In genomic region chr13:52929209-52930171, GRCm38 (mm10) we compare ENCODE assay signal across 8 mouse cellular contexts. TPM values are rescaled to one million over a fixed set of nuclear protein-coding genes. Genes with fewer than 3 reads are reported as not detected.
DNase-seq lines count a peak whose midpoint lies in the region; ATAC-seq and TF ChIP-seq lines count a peak whose summit lies in the region.

Gene Auh (minus strand): TSS chr13:52929681.

- WGBS in embryonic facial prominence, embryonic 11.5 days = under 1% methylated on average over 63 of the region's 63 CpGs
- under 1% methylated on average over 58 of the region's 63 CpGs for WGBS in limb, embryonic 14.5 days
- 1% methylated on average over 62 of the region's 63 CpGs for WGBS in midbrain, postnatal 0 days

- peak; percentile 49 for TF ChIP-seq CTCF in midbrain, postnatal 0 days (IDR thresholded peaks at IDR 0.05)

- H3K36me3 ChIP-seq in embryonic facial prominence, embryonic 11.5 days (replicated peaks; ENCODE audit: control insufficient read depth, insufficient read depth, low read depth, low read length) = no peaks in the 10 kb centered on the region
- no peaks in the 10 kb centered on the region for H3K36me3 ChIP-seq in limb, embryonic 14.5 days (ENCODE audit: control insufficient read depth, insufficient read depth, low read length)
- no peaks in the 10 kb centered on the region for H3K36me3 ChIP-seq in midbrain, postnatal 0 days (ENCODE audit: insufficient read depth, low read length)

- H3K27ac ChIP-seq in embryonic facial prominence, embryonic 11.5 days (replicated peaks; ENCODE audit: low read depth, low read length) = 0 out of 2 replicates have a peak within 1 kb of the TSS, but pooled peaks have one; percentile 29
- H3K27ac ChIP-seq in limb, embryonic 14.5 days (replicated peaks; ENCODE audit: low read depth, low read length) = peak within 1 kb of the TSS; percentile 67
- H3K27ac ChIP-seq in midbrain, postnatal 0 days (ENCODE audit: low read depth, low read length) = peak within 1 kb of the TSS; percentile 66

- peak; percentile 92 for ATAC-seq in embryonic facial prominence, embryonic 11.5 days (replicated peaks; ENCODE audit: insufficient number of reproducible peaks, low FRiP score, low TSS enrichment, low read depth)
- peak; percentile 98 for ATAC-seq in limb, embryonic 14.5 days (ENCODE audit: low FRiP score, low read depth)
- peak; percentile 95 for ATAC-seq in midbrain, postnatal 0 days (ENCODE audit: low FRiP score)

- peak within 1 kb of the TSS; percentile 71 for H3K4me3 ChIP-seq in embryonic facial prominence, embryonic 11.5 days (ENCODE audit: low read depth, low read length)
- H3K4me3 ChIP-seq in limb, embryonic 14.5 days (replicated peaks; ENCODE audit: low read length) = peak within 1 kb of the TSS; percentile 85
- peak within 1 kb of the TSS; percentile 81 for H3K4me3 ChIP-seq in midbrain, postnatal 0 days (ENCODE audit: low read depth, low read length)

- H3K9me3 ChIP-seq in embryonic facial prominence, embryonic 11.5 days (replicated peaks; ENCODE audit: control insufficient read depth, low read length) = no peaks in the 10 kb centered on the region
- H3K9me3 ChIP-seq in limb, embryonic 14.5 days (ENCODE audit: control insufficient read depth, low read length) = no peaks in the 10 kb centered on the region
- H3K9me3 ChIP-seq in midbrain, postnatal 0 days (ENCODE audit: low read length) = no peaks in the 10 kb centered on the region

- H3K9ac ChIP-seq in embryonic facial prominence, embryonic 11.5 days (replicated peaks; ENCODE audit: low read length) = peak within 1 kb of the TSS; percentile 72
- H3K9ac ChIP-seq in limb, embryonic 14.5 days (ENCODE audit: low read depth, low read length, severe bottlenecking) = peak within 1 kb of the TSS; percentile 72
- peak within 1 kb of the TSS; percentile 69 for H3K9ac ChIP-seq in midbrain, postnatal 0 days (replicated peaks; ENCODE audit: low read length, poor library complexity, severe bottlenecking)

- H3K4me1 ChIP-seq in embryonic facial prominence, embryonic 11.5 days (ENCODE audit: control insufficient read depth, insufficient read depth, low read length) = no peaks in the 10 kb centered on the region; the same call in 1 of the 2 replicates
- H3K4me1 ChIP-seq in limb, embryonic 14.5 days (ENCODE audit: control insufficient read depth, insufficient read depth, low read length) = peaks cover 9% of the 10 kb centered on the region
- peaks cover 11% of the 10 kb centered on the region; the same call in 1 of the 2 replicates for H3K4me1 ChIP-seq in midbrain, postnatal 0 days (ENCODE audit: insufficient read depth, low read length)

- peak within 1 kb of the TSS; percentile 61 for H3K4me2 ChIP-seq in embryonic facial prominence, embryonic 11.5 days (ENCODE audit: low read depth, low read length)
- H3K4me2 ChIP-seq in limb, embryonic 14.5 days (replicated peaks; ENCODE audit: low read depth, low read length, severe bottlenecking) = peak within 1 kb of the TSS; percentile 57
- peak within 1 kb of the TSS; percentile 63 for H3K4me2 ChIP-seq in midbrain, postnatal 0 days (ENCODE audit: low read depth, low read length, poor library complexity, severe bottlenecking)

- no peaks in the 10 kb centered on the region for H3K27me3 ChIP-seq in embryonic facial prominence, embryonic 11.5 days (ENCODE audit: control insufficient read depth, insufficient read depth, low read length)
- H3K27me3 ChIP-seq in limb, embryonic 14.5 days (ENCODE audit: control insufficient read depth, insufficient read depth, low read length) = no peaks in the 10 kb centered on the region
- no peaks in the 10 kb centered on the region for H3K27me3 ChIP-seq in midbrain, postnatal 0 days (ENCODE audit: insufficient read depth, low read length)

- DNase-seq in layer of hippocampus, adult 11-12 months (ENCODE audit: low spot score) = peak; percentile 85
- DNase-seq in layer of hippocampus, adult 9-10 months (ENCODE audit: low spot score) = no peak
- peak; percentile 95 for DNase-seq in embryonic facial prominence, embryonic 11.5 days (ENCODE audit: low spot score)
- DNase-seq in heart, adult 11 months = peak; percentile 98
- DNase-seq in kidney, adult 18-20 months = peak; percentile 86
- peak; percentile 92 for DNase-seq in limb, embryonic 14.5 days (ENCODE audit: low spot score)
- peak; percentile 93 for DNase-seq in midbrain, postnatal 0 days (ENCODE audit: low spot score)
- DNase-seq in spleen, postnatal 14 days (ENCODE audit: low spot score in 2 of 2) = peak; percentile 80 to 84

- TF ChIP-seq POLR2A in limb, embryonic 14.5 days (IDR thresholded peaks at IDR 0.05; ENCODE audit: borderline replicate concordance, extremely low read depth, insufficient read depth, insufficient read length) = no peak

RNA-seq across cellular contexts. Expression of gene Auh, which starts in this region (rescaled TPM):
- polyA plus RNA-seq in embryonic facial prominence, embryonic 11.5 days (2014; fragmentation: Nextera tagmentation; extraction: Ambion mirVana) = 32.8 and 33.1 TPM in 2 replicates
- 34.0 and 38.9 TPM in 2 replicates for polyA plus RNA-seq in limb, embryonic 14.5 days (2012; rRNA removed)
- polyA plus RNA-seq in limb, embryonic 14.5 days (2014; fragmentation: Nextera tagmentation; extraction: Ambion mirVana) = 33.5 and 33.8 TPM in 2 replicates
- total RNA-seq in midbrain, postnatal 0 days (2014; rRNA removed) = 33.7 and 53.9 TPM in 2 replicates
- 55.9 and 59.6 TPM in 2 replicates for polyA plus RNA-seq in midbrain, postnatal 0 days (2015; fragmentation: Nextera tagmentation; extraction: Ambion mirVana)
